Mouse (Mus musculus) limb, embryonic 14.5 days (tissue): ENCODE results near the gene D5Ertd579e. TPM values are rescaled to one million over a fixed set of nuclear protein-coding genes. Genes with fewer than 3 reads are reported as not detected.

Source experiments
- ATAC-seq: fragments of 200-750 bp; cut with Nextera tagmentation; 2 replicates; pipeline ENCODE4 v1.8.0; 2017; ENCODE audit warnings: low read depth, moderate number of reproducible peaks, moderate TSS enrichment; ENCODE audit not compliant: low FRiP score
- DNase-seq: peaks from one replicate; pipeline ENCODE4 v3.0.0-alpha.2; 2015; ENCODE audit warnings: low spot score
- H3K27ac ChIP-seq: fragments of 300-500 bp; sonication (generic); replicated peaks from 2 replicates; pipeline ENCODE4 v1.5.1; 2014; ENCODE audit warnings: low read depth, mild to moderate bottlenecking, low read length, moderate library complexity, mixed read lengths
- H3K27me3 ChIP-seq: fragments of 300-500 bp; sonication (generic); 2 replicates; pipeline ENCODE4 v1.6.1; 2014; ENCODE audit warnings: low read length, mixed read lengths; ENCODE audit not compliant: control insufficient read depth, insufficient read depth
- H3K36me3 ChIP-seq: fragments of 300-500 bp; sonication (generic); 2 replicates; pipeline ENCODE4 v1.6.1; 2014; ENCODE audit warnings: mild to moderate bottlenecking, low read length, moderate library complexity, mixed read lengths; ENCODE audit not compliant: control insufficient read depth, insufficient read depth
- H3K4me1 ChIP-seq: fragments of 300-500 bp; sonication (generic); 2 replicates; pipeline ENCODE4 v1.6.1; 2014; ENCODE audit warnings: antibody characterized with exemption, low read length, mixed read lengths; ENCODE audit not compliant: control insufficient read depth, insufficient read depth
- H3K4me2 ChIP-seq: fragments of 300-500 bp; sonication (generic); replicated peaks from 2 replicates; pipeline ENCODE4 v1.6.1; 2014; ENCODE audit warnings: low read depth, mild to moderate bottlenecking, low read length, moderate library complexity; ENCODE audit not compliant: severe bottlenecking
- H3K4me3 ChIP-seq: fragments of 300-500 bp; sonication (generic); replicated peaks from 2 replicates; pipeline ENCODE4 v1.5.1; 2014; ENCODE audit warnings: low read length
- H3K9ac ChIP-seq: fragments of 300-500 bp; sonication (generic); 2 replicates; pipeline ENCODE4 v1.6.1; 2014; ENCODE audit warnings: mild to moderate bottlenecking, low read depth, low read length, moderate library complexity; ENCODE audit not compliant: severe bottlenecking
- H3K9me3 ChIP-seq: fragments of 300-500 bp; sonication (generic); 2 replicates; pipeline ENCODE4 v1.6.1; 2016; ENCODE audit warnings: low read length; ENCODE audit not compliant: control insufficient read depth
- POLR2A ChIP-seq: fragments of 200-500 bp; IDR thresholded peaks from 2 replicates; pipeline ENCODE4 v1.8.0; 2012; ENCODE audit warnings: inconsistent platforms, mild to moderate bottlenecking, moderate library complexity, borderline replicate concordance; ENCODE audit not compliant: insufficient read depth, insufficient read length; ENCODE audit errors: extremely low read depth
- WGBS: fragments of 180-500 bp; shearing (Covaris S2); extraction: QIAGEN DNeasy Blood & Tissue Kit; methylation state at CpG from one replicate; pipeline ENCODE4 v1.1.7; 2014; 5-methylcytosine and 5-hydroxymethylcytosine counted together
- polyA plus RNA-seq, 2 experiments: library from polyadenylated mRNA; depleted of rRNA in 1 of 2; stranded (reverse) in 1 of 2; unstranded in 1 of 2; fragments of >200 nt; fragmentation: Nextera tagmentation in 1 of 2; extraction: Ambion mirVana in 1 of 2; gene quantifications; 2 replicates each; pipeline versions ENCODE4 v1.2.1 to v1.2.3; 2012 to 2014

Gene D5Ertd579e
- polyA plus RNA-seq, 2 experiments = 20.8 to 21.6 TPM

DNA sequence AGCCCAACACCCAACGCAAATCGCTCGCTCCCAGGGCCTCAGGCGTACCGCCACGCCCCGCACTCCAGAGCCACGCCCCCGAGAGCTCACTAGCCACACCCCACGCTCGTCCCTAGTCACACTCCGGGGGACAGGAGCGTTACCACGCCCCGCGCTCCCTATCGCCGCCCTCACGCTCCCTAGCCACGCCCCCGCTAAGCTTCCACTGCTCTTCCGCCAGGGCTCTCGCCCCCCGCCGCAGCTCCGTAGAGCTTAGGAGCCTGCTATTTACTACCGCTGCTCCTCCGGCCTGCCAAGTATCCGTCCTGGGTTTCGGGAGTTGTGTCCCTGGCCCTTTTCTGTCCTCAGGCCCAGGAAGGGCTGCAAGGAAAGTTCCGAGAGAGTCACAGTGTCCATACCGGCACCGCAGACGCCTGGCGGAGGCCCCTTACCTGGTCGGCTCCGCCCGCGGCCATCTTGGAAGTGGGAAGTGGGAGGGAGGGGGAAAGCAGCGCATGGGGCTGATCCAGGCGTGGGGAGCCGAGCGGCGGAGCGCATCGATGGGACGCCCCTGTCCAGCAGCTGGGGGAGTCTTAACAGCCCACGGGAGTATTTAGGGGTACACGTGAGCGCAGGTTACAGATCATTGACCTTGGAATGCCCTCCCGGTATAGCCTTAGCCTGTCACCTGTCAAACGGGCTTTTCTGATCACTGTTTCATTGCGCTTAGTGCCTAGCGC is 113.7 kb downstream of the D5Ertd579e start:
- DNase-seq = peak; percentile 100
- Histone ChIP-seq H3K27ac (peak overlapping the region; percentile 81), H3K9me3 (no peaks in the 10 kb centered on the region), H3K36me3 (no peaks in the 10 kb centered on the region), H3K4me2 (peak overlapping the region; percentile 98), H3K4me3 (peak overlapping the region; percentile 71), H3K27me3 (no peaks in the 10 kb centered on the region), H3K9ac (peak overlapping the region; percentile 65), H3K4me1 (no peaks in the 10 kb centered on the region; the same call in 1 of the 2 replicates)
- peak; percentile 92; the same call in 1 of the 2 replicates for TF ChIP-seq POLR2A
- 3% methylated on average over 39 of the region's 54 CpGs for WGBS
- ATAC-seq = peak; percentile 98

DNA sequence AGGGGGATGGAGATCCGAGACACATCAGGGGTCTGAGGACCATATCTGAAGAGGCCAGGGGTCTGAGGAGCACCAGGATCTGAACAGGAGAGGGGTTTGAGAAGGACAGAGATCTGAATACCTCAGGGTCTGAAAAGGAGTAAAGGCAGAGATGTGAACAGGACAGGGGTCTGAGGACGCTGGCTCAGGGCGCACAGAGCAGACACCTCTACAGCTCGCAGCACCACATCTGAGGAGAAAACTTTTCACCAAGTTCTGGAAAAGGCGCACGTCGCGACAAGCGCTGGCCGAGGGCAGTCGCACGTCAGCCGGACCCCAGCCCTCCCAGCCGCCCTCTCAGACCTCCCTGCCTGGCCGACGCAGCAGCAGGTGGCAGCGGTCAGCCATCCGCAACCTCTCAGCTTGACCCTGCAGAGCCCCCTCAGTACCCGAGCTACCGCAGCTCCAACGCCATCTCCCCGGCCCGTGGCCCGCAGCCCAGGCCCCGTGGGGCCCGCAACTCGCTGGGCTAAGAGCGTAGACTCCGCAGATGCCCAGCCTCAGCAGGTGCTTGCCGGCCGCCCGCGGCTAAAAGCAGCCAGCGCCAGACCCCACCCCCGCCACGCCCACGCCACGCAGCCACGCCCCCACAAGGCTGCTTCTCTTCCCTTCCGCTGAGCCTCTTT is 114.4 kb downstream of the D5Ertd579e start:
- no peaks in the 10 kb centered on the region for H3K9me3 ChIP-seq
- ATAC-seq (no peak; the same call in 1 of the 2 replicates), DNase-seq (no peak)
- H3K4me3 ChIP-seq = peak overlapping the region; percentile 71
- peak overlapping the region; percentile 98 for H3K4me2 ChIP-seq
- TF ChIP-seq POLR2A = no peak
- 2% methylated on average over 28 of the region's 40 CpGs for WGBS
- no peaks in the 10 kb centered on the region; the same call in 1 of the 2 replicates for H3K4me1 ChIP-seq
- H3K9ac ChIP-seq = peak overlapping the region; percentile 65
- H3K27ac ChIP-seq = no peak overlapping the region
- no peaks in the 10 kb centered on the region for H3K36me3 ChIP-seq
- no peaks in the 10 kb centered on the region for H3K27me3 ChIP-seq

DNA sequence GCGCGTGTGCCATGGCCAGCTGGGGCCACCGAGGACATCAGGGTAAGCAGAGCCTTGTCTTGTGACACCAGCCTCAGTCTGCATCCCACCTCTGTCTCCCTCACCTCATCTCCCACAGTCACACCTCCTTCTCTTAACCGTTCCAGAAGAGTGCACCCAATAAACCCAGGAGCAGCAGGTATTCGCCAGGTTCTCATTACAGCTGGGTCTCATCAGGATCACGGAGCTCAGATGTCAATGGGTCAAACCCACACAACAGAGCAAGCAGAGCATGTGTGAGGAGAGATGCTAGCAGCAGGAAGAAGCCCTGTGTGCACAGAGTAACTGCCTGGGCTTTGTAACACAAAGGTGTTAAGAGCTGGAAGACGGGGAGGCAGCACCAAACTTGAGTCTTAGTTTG is 115.9 kb downstream of the D5Ertd579e start:
- Histone ChIP-seq H3K4me3 (no peak overlapping the region), H3K4me1 (peaks cover under 1% of the 10 kb centered on the region), H3K27ac (no peak overlapping the region), H3K9me3 (no peaks in the 10 kb centered on the region), H3K4me2 (no peak overlapping the region), H3K27me3 (no peaks in the 10 kb centered on the region), H3K36me3 (no peaks in the 10 kb centered on the region), H3K9ac (no peak overlapping the region)
- no peak for TF ChIP-seq POLR2A
- ATAC-seq (no peak), DNase-seq (no peak)
- WGBS = 67% methylated on average over 7 of the region's 7 CpGs

DNA sequence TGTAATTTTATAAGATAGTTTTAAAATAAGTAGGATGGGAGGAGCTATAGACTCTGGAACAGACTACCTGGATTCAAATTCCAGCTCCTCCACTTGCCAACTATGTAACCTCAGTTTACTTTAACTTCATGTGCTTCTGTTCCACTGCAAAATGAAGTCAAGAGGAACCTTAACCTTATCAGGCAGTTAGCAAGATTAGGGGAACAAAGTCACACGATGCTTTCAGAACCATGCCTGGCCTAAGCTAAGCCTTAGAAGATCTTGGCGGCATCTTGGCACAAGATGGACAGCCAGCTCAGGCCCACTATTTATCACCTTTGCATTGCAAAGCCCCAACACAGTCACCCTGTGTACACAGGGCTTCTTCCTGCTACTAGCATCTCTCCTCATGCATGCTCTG is 116.8 kb downstream of the D5Ertd579e start:
- DNase-seq (no peak), ATAC-seq (no peak)
- peaks cover 10% of the 10 kb centered on the region for H3K4me1 ChIP-seq
- H3K27me3 ChIP-seq = no peaks in the 10 kb centered on the region
- H3K9me3 ChIP-seq = no peaks in the 10 kb centered on the region
- H3K36me3 ChIP-seq = no peaks in the 10 kb centered on the region
- 78% methylated on average over 2 of the region's 2 CpGs for WGBS
- no peak overlapping the region for H3K9ac ChIP-seq
- no peak overlapping the region for H3K4me3 ChIP-seq
- no peak overlapping the region for H3K4me2 ChIP-seq
- H3K27ac ChIP-seq = no peak overlapping the region
- no peak for TF ChIP-seq POLR2A

DNA sequence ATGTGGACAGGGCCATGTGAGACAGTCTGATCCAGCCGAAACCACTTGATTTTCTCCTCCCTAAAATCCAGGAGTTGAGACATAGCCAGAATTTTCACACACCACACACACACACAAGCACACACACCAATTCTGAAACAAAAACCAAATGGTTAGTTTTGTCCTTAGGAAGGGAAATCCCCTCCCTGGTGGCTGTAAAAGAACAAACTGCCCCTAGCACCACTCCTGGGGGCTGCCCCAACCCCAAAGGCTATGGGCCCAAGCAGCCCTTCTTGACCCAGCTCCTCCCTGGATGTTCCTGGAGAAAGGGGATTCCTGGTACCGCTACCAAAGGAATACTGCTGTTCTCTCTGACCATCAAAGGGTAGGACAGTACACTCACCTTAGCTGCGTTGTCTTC is 119.4 kb downstream of the D5Ertd579e start:
- no peak for ATAC-seq
- DNase-seq = no peak

More for the DNA sequence above, 119.4 kb downstream of the D5Ertd579e start:
- Histone ChIP-seq H3K27me3 (no peaks in the 10 kb centered on the region), H3K27ac (no peak overlapping the region), H3K36me3 (0 out of 2 replicates have a peak, but pooled peaks cover under 1% of the 10 kb centered on the region), H3K4me1 (peaks cover 17% of the 10 kb centered on the region), H3K4me3 (no peak overlapping the region), H3K4me2 (no peak overlapping the region), H3K9me3 (no peaks in the 10 kb centered on the region), H3K9ac (no peak overlapping the region)
- TF ChIP-seq POLR2A = no peak
- 88% methylated on average over 3 of the region's 3 CpGs for WGBS
